Comparison of ENCODE assay signal across 16 mouse cellular contexts in genomic region chr6:89454437-89454836, GRCm38 (mm10).
"Had no signal": no experiment of that assay in that cellular context is flagged by ENCODE, and none has a peak within 500 bp of the region (broad histone marks: within the 10 kb centered on the region; RNA-seq: fewer than 3 reads in every experiment).

No protein-coding gene starts in this region.

- H3K27ac ChIP-seq: kidney, embryonic 15.5 days; limb, embryonic 10.5 days; limb, embryonic 13.5 days; liver, embryonic 12.5 days; liver, embryonic 15.5 days; midbrain, embryonic 13.5 days had no signal

- ATAC-seq: liver, embryonic 12.5 days; midbrain, embryonic 13.5 days; midbrain, embryonic 16.5 days had no signal

- H3K36me3 ChIP-seq: kidney, embryonic 15.5 days; limb, embryonic 10.5 days; limb, embryonic 13.5 days; liver, embryonic 12.5 days; liver, embryonic 15.5 days; lung, embryonic 15.5 days; midbrain, embryonic 13.5 days had no signal

- H3K9me3 ChIP-seq: kidney, embryonic 15.5 days; limb, embryonic 10.5 days; limb, embryonic 13.5 days; liver, embryonic 12.5 days; liver, embryonic 15.5 days; lung, embryonic 15.5 days; midbrain, embryonic 13.5 days had no signal

- H3K4me2 ChIP-seq: kidney, embryonic 15.5 days; limb, embryonic 13.5 days; liver, embryonic 12.5 days; liver, embryonic 15.5 days; lung, embryonic 15.5 days; midbrain, embryonic 13.5 days had no signal

- H3K9ac ChIP-seq: kidney, embryonic 15.5 days; limb, embryonic 13.5 days; liver, embryonic 12.5 days; liver, embryonic 15.5 days; lung, embryonic 15.5 days; midbrain, embryonic 13.5 days had no signal

- H3K4me3 ChIP-seq: kidney, embryonic 15.5 days; limb, embryonic 10.5 days; limb, embryonic 13.5 days; liver, embryonic 12.5 days; liver, embryonic 15.5 days; lung, embryonic 15.5 days; midbrain, embryonic 13.5 days had no signal

- DNase-seq: kidney, adult 11 months; kidney, adult 8-10 months; kidney, postnatal 10 days; kidney, postnatal 36 days; liver; lung, postnatal 14 days; thymus, adult 18-20 months; thymus, postnatal 36 days had no signal

- H3K27me3 ChIP-seq: kidney, embryonic 15.5 days; limb, embryonic 13.5 days; liver, embryonic 12.5 days; liver, embryonic 15.5 days; lung, embryonic 15.5 days; midbrain, embryonic 13.5 days had no signal
